Mouse (Mus musculus) thymus, adult 2 months (tissue): ENCODE results near the gene Marveld1. TPM values are rescaled to one million over a fixed set of nuclear protein-coding genes. Genes with fewer than 3 reads are reported as not detected.

ENCODE experiments used
- DNase-seq: peaks from one replicate; pipeline ENCODE4 v3.0.0; 2021
- H3K27ac ChIP-seq: fragments of 200-500 bp; 2 replicates; pipeline ENCODE4 v1.5.1; 2012; ENCODE audit warnings: low read length, control low read depth; ENCODE audit not compliant: control insufficient read depth, insufficient read depth
- H3K27me3 ChIP-seq: fragments of 200-500 bp; 2 replicates; pipeline ENCODE4 v1.6.1; 2012; ENCODE audit warnings: mild to moderate bottlenecking, low read length, moderate library complexity, mixed read lengths; ENCODE audit not compliant: control insufficient read depth, insufficient read depth
- H3K36me3 ChIP-seq: fragments of 200-500 bp; 2 replicates; pipeline ENCODE4 v1.6.1; 2012; ENCODE audit warnings: mild to moderate bottlenecking, low read length, moderate library complexity; ENCODE audit not compliant: control insufficient read depth, insufficient read depth
- H3K4me1 ChIP-seq: fragments of 200-500 bp; replicated peaks from 2 replicates; pipeline ENCODE4 v1.6.1; 2012; ENCODE audit warnings: low read length; ENCODE audit not compliant: control insufficient read depth, insufficient read depth
- H3K4me3 ChIP-seq: fragments of 200-500 bp; 2 replicates; pipeline ENCODE4 v1.5.1; 2012; ENCODE audit warnings: mild to moderate bottlenecking, low read length, control low read depth, moderate library complexity; ENCODE audit not compliant: control insufficient read depth, insufficient read depth
- CTCF ChIP-seq: fragments of 200-500 bp; IDR thresholded peaks from 2 replicates; pipeline ENCODE4 v1.5.1; 2012; ENCODE audit warnings: mild to moderate bottlenecking, control low read depth, low read length, moderate library complexity, borderline replicate concordance; ENCODE audit not compliant: control insufficient read depth, poor library complexity, insufficient read depth; ENCODE audit errors: extremely low read depth
- POLR2A ChIP-seq: fragments of 200-500 bp; IDR thresholded peaks from 2 replicates; pipeline ENCODE4 v1.6.1; 2012; ENCODE audit warnings: mild to moderate bottlenecking, low read length, control low read depth, moderate library complexity; ENCODE audit not compliant: control insufficient read depth, poor library complexity, insufficient read depth; ENCODE audit errors: extremely low read depth
- WGBS: fragments of 180-500 bp; shearing (Covaris S2); methylation state at CpG from one replicate; pipeline ENCODE4 v1.1.7; 2018; 5-methylcytosine and 5-hydroxymethylcytosine counted together
- polyA plus RNA-seq: library from polyadenylated mRNA; depleted of rRNA; stranded (reverse); fragments of >200 nt; gene quantifications from 2 replicates; pipeline ENCODE4 v1.2.3, GENCODE M21; 2012

The Marveld1 gene
- polyA plus RNA-seq, 1 experiment: 45.7 TPM

GRCm38 (mm10) chr19:42151990-42152389 is 4.8 kb downstream of the Marveld1 start:
- Histone ChIP-seq H3K4me1 (peaks cover 11% of the 10 kb centered on the region), H3K27me3 (no peaks in the 10 kb centered on the region; the same call in 1 of the 2 replicates), H3K27ac (no peak overlapping the region), H3K36me3 (no peaks in the 10 kb centered on the region), H3K4me3 (no peak overlapping the region)
- 30% methylated on average over 6 of the region's 6 CpGs for WGBS
- DNase-seq: peak; percentile 70
- TF ChIP-seq CTCF (peak; percentile 92), POLR2A (no peak)

DNA sequence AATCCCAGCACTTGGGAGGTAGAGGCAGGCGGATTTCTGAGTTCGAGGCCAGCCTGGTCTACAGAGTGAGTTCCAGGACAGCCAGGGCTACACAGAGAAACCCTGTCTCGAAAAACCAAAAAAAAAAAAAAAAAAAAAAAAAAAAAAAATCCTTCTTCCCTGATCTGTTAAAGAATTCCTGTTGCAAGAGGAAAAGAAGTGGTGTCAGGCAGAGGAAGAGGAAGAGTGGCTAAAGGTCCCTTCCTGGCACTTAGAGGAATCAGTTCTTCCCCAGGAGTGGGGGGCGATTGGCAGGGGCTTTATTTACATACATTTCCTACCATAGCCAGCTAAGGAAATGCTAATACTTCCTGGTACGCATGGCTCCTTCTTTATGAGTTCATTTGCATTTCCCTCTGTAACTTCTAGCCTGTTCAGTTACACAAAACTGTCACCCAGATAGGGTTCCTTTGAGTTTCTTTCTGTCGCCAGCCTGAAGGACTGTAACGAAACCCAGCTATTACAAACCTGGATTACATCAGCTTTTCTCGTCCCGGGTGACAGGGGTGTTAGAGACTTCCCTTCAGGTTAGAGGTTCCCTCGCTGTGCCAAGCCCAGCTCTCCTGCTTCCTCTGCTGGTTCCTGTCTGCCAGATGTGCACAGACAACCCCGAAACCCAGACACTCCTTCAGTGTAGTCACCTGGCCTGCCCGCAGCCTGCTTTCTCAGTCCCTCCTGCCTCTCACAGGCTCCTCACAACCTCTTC is 10.5 kb downstream of the Marveld1 start:
- TF ChIP-seq CTCF (no peak), POLR2A (no peak)
- Histone ChIP-seq H3K27ac (no peak overlapping the region), H3K36me3 (no peaks in the 10 kb centered on the region), H3K4me3 (no peak overlapping the region), H3K27me3 (no peaks in the 10 kb centered on the region), H3K4me1 (peaks cover 5% of the 10 kb centered on the region; the same call in 1 of the 2 replicates)
- WGBS: 30% methylated on average over 12 of the region's 12 CpGs
- DNase-seq: peak; percentile 11

DNA sequence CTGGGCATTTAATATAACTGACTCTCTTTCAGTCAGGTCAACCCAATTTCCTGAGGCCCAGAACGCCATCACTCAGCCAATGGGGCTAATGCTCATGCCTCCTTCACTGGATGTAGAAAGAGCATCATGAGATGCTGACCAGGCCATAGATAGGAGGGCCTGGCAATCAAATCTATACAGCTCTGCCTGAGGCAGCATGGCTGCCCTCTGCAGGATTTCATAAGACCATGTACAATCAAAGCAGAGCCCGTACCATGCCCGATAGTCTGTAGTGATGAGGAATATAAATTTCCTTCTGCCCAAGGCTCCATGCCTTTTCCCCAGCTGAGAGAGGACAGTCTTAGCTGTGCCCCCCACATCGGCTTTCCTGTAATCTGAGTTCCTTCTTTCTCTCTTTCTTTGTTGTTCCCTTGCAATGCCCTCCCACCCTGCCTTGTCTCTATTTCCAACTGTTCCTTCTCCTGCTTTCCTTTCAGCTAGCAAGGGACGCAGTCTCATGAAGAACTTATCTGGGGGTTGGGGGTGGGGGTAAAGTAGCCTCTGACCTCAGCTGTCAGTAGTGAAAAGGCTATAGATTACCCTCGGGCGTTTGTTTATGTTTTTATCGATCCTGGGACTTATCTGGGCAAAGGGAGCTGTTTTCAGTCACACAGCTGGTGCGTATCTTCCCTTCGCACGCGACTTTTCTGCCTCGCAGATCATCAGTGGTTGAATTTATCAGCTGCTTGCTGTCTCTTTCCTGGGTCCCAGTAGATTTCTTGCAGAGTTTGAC is 11.2 kb downstream of the Marveld1 start:
- no peaks in the 10 kb centered on the region for H3K27me3 ChIP-seq
- no peak for DNase-seq
- H3K36me3 ChIP-seq: no peaks in the 10 kb centered on the region
- no peak for TF ChIP-seq POLR2A
- no peak for TF ChIP-seq CTCF
- no peak overlapping the region for H3K27ac ChIP-seq
- peaks cover 5% of the 10 kb centered on the region; the same call in 1 of the 2 replicates for H3K4me1 ChIP-seq
- H3K4me3 ChIP-seq: no peak overlapping the region
- 84% methylated on average over 13 of the region's 13 CpGs for WGBS

GRCm38 (mm10) chr19:42163764-42164163 is 16.6 kb downstream of the Marveld1 start, which contains the start of gene Zfyve27:
Zfyve27 (plus strand) TSS chr19:42163951.
- DNase-seq: no peak
- H3K27me3 ChIP-seq: no peaks in the 10 kb centered on the region
- 81% methylated on average over 5 of the region's 5 CpGs for WGBS
- no peaks in the 10 kb centered on the region for H3K4me1 ChIP-seq
- no peak within 1 kb of the TSS for H3K27ac ChIP-seq
- H3K4me3 ChIP-seq: no peak within 1 kb of the TSS
- H3K36me3 ChIP-seq: no peaks in the 10 kb centered on the region
- TF ChIP-seq POLR2A (no peak), CTCF (no peak)

GRCm38 (mm10) chr19:42164188-42164587 is 17.0 kb downstream of the Marveld1 start:
- H3K36me3 ChIP-seq: no peaks in the 10 kb centered on the region
- no peak overlapping the region for H3K27ac ChIP-seq
- no peak for DNase-seq
- no peak overlapping the region for H3K4me3 ChIP-seq
- H3K27me3 ChIP-seq: no peaks in the 10 kb centered on the region
- TF ChIP-seq CTCF (no peak), POLR2A (no peak)
- no peaks in the 10 kb centered on the region for H3K4me1 ChIP-seq
- WGBS: 80% methylated on average over 7 of the region's 7 CpGs

GRCm38 (mm10) chr19:42166130-42166529 is 18.9 kb downstream of the Marveld1 start:
- no peak overlapping the region for H3K4me3 ChIP-seq
- no peaks in the 10 kb centered on the region for H3K36me3 ChIP-seq
- H3K27ac ChIP-seq: no peak overlapping the region; the same call in 1 of the 2 replicates
- 4% methylated on average over 12 of the region's 12 CpGs for WGBS
- H3K27me3 ChIP-seq: no peaks in the 10 kb centered on the region
- peak; percentile 85 for DNase-seq
- TF ChIP-seq POLR2A (no peak), CTCF (peak; percentile 73; the same call in 1 of the 2 replicates)
- H3K4me1 ChIP-seq: peaks cover 2% of the 10 kb centered on the region; the same call in 1 of the 2 replicates
